Mouse (Mus musculus) CH12.LX (cell line): ENCODE measurements around the gene Ikzf1.

Source experiments
- CTCF ChIP-seq, 2 experiments: IDR thresholded peaks in 1 of 2; conservative IDR thresholded peaks in 1 of 2; 2 replicates each; pipeline ENCODE4 v1.5.1; 2011 to 2012; ENCODE audit warnings: low read depth in 2 of 2, low read length in 2 of 2, improper control_type of control experiment in 1 of 2, inconsistent platforms in 1 of 2, mild to moderate bottlenecking in 1 of 2, moderate library complexity in 1 of 2
- E2F4 ChIP-seq: IDR thresholded peaks from 2 replicates; pipeline ENCODE4 v1.6.1; 2011; ENCODE audit warnings: low read depth, low read length, improper control_type of control experiment; ENCODE audit not compliant: insufficient replicate concordance
- EP300 ChIP-seq: IDR thresholded peaks from 2 replicates; pipeline ENCODE4 v1.6.1; 2011; ENCODE audit warnings: low read length, improper control_type of control experiment
- MAFK ChIP-seq: IDR thresholded peaks from 2 replicates; pipeline ENCODE4 v1.6.1; 2011; ENCODE audit warnings: low read length, improper control_type of control experiment; ENCODE audit not compliant: insufficient replicate concordance
- POLR2A ChIP-seq: IDR thresholded peaks from 2 replicates; pipeline ENCODE4 v1.6.1; 2011; ENCODE audit warnings: low read depth, mild to moderate bottlenecking, improper control_type of control experiment, low read length

DNA sequence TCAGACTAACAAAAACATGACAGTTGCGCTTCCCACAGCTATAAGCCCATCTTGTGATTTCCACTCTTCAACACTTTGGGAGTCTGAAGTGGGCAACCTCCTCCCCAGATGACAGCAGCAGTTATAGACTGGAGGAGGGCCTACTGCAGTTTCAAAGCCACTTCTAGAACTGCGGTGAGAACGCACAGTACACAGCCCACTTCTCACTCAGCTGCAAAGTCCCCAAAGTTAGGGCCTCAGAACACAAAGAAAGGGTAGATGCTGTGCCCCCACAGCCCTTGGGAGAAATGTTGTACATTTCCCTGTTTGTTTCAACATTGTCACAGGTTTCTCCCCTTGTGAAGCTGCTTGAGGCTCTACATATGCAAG, 16.9 kb upstream of the Ikzf1 start:
- TF ChIP-seq POLR2A (peak; percentile 34; the same call in 1 of the 2 replicates), MAFK (no peak), CTCF (conservative IDR thresholded peaks at IDR 0.05 in 1 of 2, IDR thresholded peaks at IDR 0.05 in 1 of 2; ENCODE audit: low read depth in 2 of 2, low read length in 2 of 2) (no peak), EP300 (peak; percentile 33; the same call in 1 of the 2 replicates), E2F4 (no peak)
